Mouse (Mus musculus) layer of hippocampus, adult 9-10 months (tissue): Measurements from ENCODE around the gene Gm20931.
"Not testable (repeated sequence)": the region's sequence is repeated elsewhere in the genome, so short reads cannot be mapped to it uniquely, and the experiment has no call there.

Experiments used
- DNase-seq: peaks from one replicate; pipeline ENCODE4 v3.0.0; 2022; ENCODE audit warnings: low spot score

Gene Gm20931

GRCm38 (mm10) chrY:55213420-55213819, at the start of gene Gm20931:
TSS of gene Gm20931 (plus strand) at chrY:55213720.
- not testable (repeated sequence) for DNase-seq
